Mouse (Mus musculus): Measurements from ENCODE around the gene Trpm3.

- TF ChIP-seq CTCF (IDR thresholded peaks at IDR 0.05; ENCODE audit: insufficient read depth, low read length) = no peak
- TF ChIP-seq POLR2A (IDR thresholded peaks at IDR 0.05; ENCODE audit: borderline replicate concordance, extremely low read depth, low read depth, low read length) = no peak
Observed at GRCm38 (mm10) chr19:22138590-22139421, at the start of gene Trpm3.

All from lung, adult 2 months (tissue).